Mouse (Mus musculus): ENCODE data around the gene Slc13a2. TPM values are rescaled to one million over a fixed set of nuclear protein-coding genes. Genes with fewer than 3 reads are reported as not detected.

The Slc13a2 gene
- total and polyA plus RNA-seq, 2 experiments from 2014 or later = 0.10 TPM; not detected in 1

DNA sequence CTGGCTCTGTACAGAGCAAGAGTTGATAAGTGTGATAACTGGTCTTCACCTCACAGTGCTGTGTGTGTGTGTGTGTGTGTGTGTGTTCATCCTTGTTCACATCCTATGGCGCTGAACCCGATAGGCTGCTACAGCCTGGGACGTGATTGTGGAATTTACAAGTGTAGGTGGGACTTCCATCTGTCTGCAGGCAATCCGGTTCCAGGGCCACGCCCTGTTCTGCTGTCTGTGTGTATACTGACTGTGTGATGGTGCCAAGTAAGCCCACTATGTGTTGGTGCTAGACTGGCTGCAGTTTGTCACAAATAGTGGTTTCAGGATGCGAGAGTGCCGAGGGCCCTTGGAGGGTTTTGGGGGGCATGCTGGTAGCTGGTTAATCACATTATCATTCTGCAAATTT lies 39.7 kb downstream of the Slc13a2 start:
- H3K27ac ChIP-seq = no peak overlapping the region
- H3K4me1 ChIP-seq (ENCODE audit: insufficient read depth, low read length) = no peaks in the 10 kb centered on the region
- no peak overlapping the region for H3K4me3 ChIP-seq (ENCODE audit: low read length)
- ATAC-seq (no peak), DNase-seq (ENCODE audit: low spot score) (no peak)
- TF ChIP-seq CTCF (IDR thresholded peaks at IDR 0.05; ENCODE audit: low read depth) = no peak
- H3K36me3 ChIP-seq (ENCODE audit: insufficient read depth, low read length) = no peaks in the 10 kb centered on the region
- no peak overlapping the region for H3K9ac ChIP-seq (replicated peaks; ENCODE audit: low read length)
- no peaks in the 10 kb centered on the region for H3K27me3 ChIP-seq (ENCODE audit: insufficient read depth, low read length)
- no peaks in the 10 kb centered on the region for H3K9me3 ChIP-seq (ENCODE audit: low read length)
- 81% methylated on average over 7 of the region's 7 CpGs for WGBS
- no peak overlapping the region for H3K4me2 ChIP-seq (ENCODE audit: low read depth, low read length)

DNA sequence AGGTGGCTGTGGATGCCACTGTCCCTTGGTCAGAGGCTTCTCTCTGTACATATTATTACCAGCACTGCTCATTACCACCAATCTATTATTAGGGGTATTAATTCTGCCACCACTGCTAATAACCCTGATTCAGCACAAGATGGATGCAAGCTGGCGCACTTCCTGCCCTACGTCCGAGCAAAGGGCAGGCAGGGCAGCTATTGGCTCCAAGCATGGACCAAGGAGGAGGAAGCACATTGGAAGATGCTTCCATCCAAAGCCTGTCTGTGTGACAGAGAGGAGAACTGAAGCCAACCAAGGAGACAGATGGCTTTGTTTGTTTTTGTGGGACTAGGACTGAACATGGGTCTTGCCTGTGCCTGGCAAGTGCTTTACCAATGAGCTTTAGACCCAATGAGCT lies 41.0 kb downstream of the Slc13a2 start:
- no peaks in the 10 kb centered on the region for H3K27me3 ChIP-seq (ENCODE audit: insufficient read depth, low read length)
- ATAC-seq (no peak), DNase-seq (ENCODE audit: low spot score) (no peak)
- H3K9ac ChIP-seq (replicated peaks; ENCODE audit: low read length) = no peak overlapping the region
- no peaks in the 10 kb centered on the region for H3K9me3 ChIP-seq (ENCODE audit: low read length)
- H3K27ac ChIP-seq = no peak overlapping the region
- H3K4me3 ChIP-seq (ENCODE audit: low read length) = no peak overlapping the region
- H3K4me1 ChIP-seq (ENCODE audit: insufficient read depth, low read length) = no peaks in the 10 kb centered on the region
- no peak for TF ChIP-seq CTCF (IDR thresholded peaks at IDR 0.05; ENCODE audit: low read depth)
- H3K4me2 ChIP-seq (ENCODE audit: low read depth, low read length) = no peak overlapping the region
- no peaks in the 10 kb centered on the region for H3K36me3 ChIP-seq (ENCODE audit: insufficient read depth, low read length)
- 82% methylated on average over 3 of the region's 3 CpGs for WGBS

- Histone ChIP-seq H3K27ac (no peak overlapping the region), H3K4me2 (ENCODE audit: low read depth, low read length) (no peak overlapping the region), H3K36me3 (ENCODE audit: insufficient read depth, low read length) (no peaks in the 10 kb centered on the region), H3K27me3 (ENCODE audit: insufficient read depth, low read length) (no peaks in the 10 kb centered on the region), H3K4me1 (ENCODE audit: insufficient read depth, low read length) (no peaks in the 10 kb centered on the region), H3K4me3 (ENCODE audit: low read length) (no peak overlapping the region), H3K9ac (replicated peaks; ENCODE audit: low read length) (no peak overlapping the region), H3K9me3 (ENCODE audit: low read length) (no peaks in the 10 kb centered on the region)
- 71% methylated on average over 4 of the region's 4 CpGs for WGBS
- TF ChIP-seq CTCF (IDR thresholded peaks at IDR 0.05; ENCODE audit: low read depth) = no peak
- DNase-seq (ENCODE audit: low spot score) = peak; percentile 17
- ATAC-seq = no peak
These were observed 41.7 kb downstream of the Slc13a2 start for GRCm38 (mm10) chr11:78380351-78380750.

- H3K9me3 ChIP-seq (ENCODE audit: low read length) = no peaks in the 10 kb centered on the region
- no peaks in the 10 kb centered on the region for H3K4me1 ChIP-seq (ENCODE audit: insufficient read depth, low read length)
- no peak overlapping the region for H3K27ac ChIP-seq
- DNase-seq (ENCODE audit: low spot score) (no peak), ATAC-seq (no peak)
- H3K27me3 ChIP-seq (ENCODE audit: insufficient read depth, low read length) = no peaks in the 10 kb centered on the region
- no peaks in the 10 kb centered on the region for H3K36me3 ChIP-seq (ENCODE audit: insufficient read depth, low read length)
- no peak overlapping the region for H3K9ac ChIP-seq (replicated peaks; ENCODE audit: low read length)
- TF ChIP-seq CTCF (IDR thresholded peaks at IDR 0.05; ENCODE audit: low read depth) = no peak
- H3K4me2 ChIP-seq (ENCODE audit: low read depth, low read length) = no peak overlapping the region
- H3K4me3 ChIP-seq (ENCODE audit: low read length) = no peak overlapping the region
- 58% methylated on average over 12 of the region's 12 CpGs for WGBS
These were observed 44.4 kb downstream of the Slc13a2 start for GRCm38 (mm10) chr11:78377549-78378159.

GRCm38 (mm10) chr11:78374147-78374546 lies 47.9 kb downstream of the Slc13a2 start:
- ATAC-seq (no peak), DNase-seq (ENCODE audit: low spot score) (no peak)
- TF ChIP-seq CTCF (IDR thresholded peaks at IDR 0.05; ENCODE audit: low read depth) = no peak
- H3K36me3 ChIP-seq (ENCODE audit: insufficient read depth, low read length) = no peaks in the 10 kb centered on the region
- no peaks in the 10 kb centered on the region for H3K9me3 ChIP-seq (ENCODE audit: low read length)
- H3K27ac ChIP-seq = no peak overlapping the region
- no peak overlapping the region for H3K4me3 ChIP-seq (ENCODE audit: low read length)
- no peaks in the 10 kb centered on the region for H3K4me1 ChIP-seq (ENCODE audit: insufficient read depth, low read length)
- H3K4me2 ChIP-seq (ENCODE audit: low read depth, low read length) = no peak overlapping the region
- H3K9ac ChIP-seq (replicated peaks; ENCODE audit: low read length) = no peak overlapping the region
- H3K27me3 ChIP-seq (ENCODE audit: insufficient read depth, low read length) = no peaks in the 10 kb centered on the region
- 74% methylated on average over 8 of the region's 8 CpGs for WGBS

- H3K9me3 ChIP-seq (ENCODE audit: low read length) = no peaks in the 10 kb centered on the region
These were observed 49.4 kb downstream of the Slc13a2 start for GRCm38 (mm10) chr11:78372610-78373009.

GRCm38 (mm10) chr11:78372166-78372565 lies 49.9 kb downstream of the Slc13a2 start:
- ATAC-seq (no peak), DNase-seq (ENCODE audit: low spot score) (no peak)
- Histone ChIP-seq H3K27me3 (ENCODE audit: insufficient read depth, low read length) (no peaks in the 10 kb centered on the region), H3K36me3 (ENCODE audit: insufficient read depth, low read length) (no peaks in the 10 kb centered on the region), H3K4me1 (ENCODE audit: insufficient read depth, low read length) (no peaks in the 10 kb centered on the region), H3K27ac (no peak overlapping the region), H3K9me3 (ENCODE audit: low read length) (no peaks in the 10 kb centered on the region), H3K4me2 (ENCODE audit: low read depth, low read length) (no peak overlapping the region), H3K9ac (replicated peaks; ENCODE audit: low read length) (no peak overlapping the region), H3K4me3 (ENCODE audit: low read length) (no peak overlapping the region)
- WGBS = 81% methylated on average over 3 of the region's 3 CpGs
- TF ChIP-seq CTCF (IDR thresholded peaks at IDR 0.05; ENCODE audit: low read depth) = no peak

More at GRCm38 (mm10) chr11:78372610-78373009, 49.4 kb downstream of the Slc13a2 start:
- no peak for TF ChIP-seq CTCF (IDR thresholded peaks at IDR 0.05; ENCODE audit: low read depth)
- H3K4me3 ChIP-seq (ENCODE audit: low read length) = no peak overlapping the region
- no peak overlapping the region for H3K9ac ChIP-seq (replicated peaks; ENCODE audit: low read length)
- WGBS = 41% methylated on average over 7 of the region's 7 CpGs
- DNase-seq (ENCODE audit: low spot score) (no peak), ATAC-seq (no peak)
- H3K36me3 ChIP-seq (ENCODE audit: insufficient read depth, low read length) = no peaks in the 10 kb centered on the region
- no peaks in the 10 kb centered on the region for H3K4me1 ChIP-seq (ENCODE audit: insufficient read depth, low read length)
- no peak overlapping the region for H3K4me2 ChIP-seq (ENCODE audit: low read depth, low read length)
- H3K27me3 ChIP-seq (ENCODE audit: insufficient read depth, low read length) = no peaks in the 10 kb centered on the region
- no peak overlapping the region for H3K27ac ChIP-seq
